Mouse (Mus musculus): ENCODE measurements at regions not wholly inside any gene's neighbourhood (a gene's known extent, or its start where the extent isn't known, plus 50 kb on each side); places are given as distances from the start of the nearest gene placed in this dataset.

DNA sequence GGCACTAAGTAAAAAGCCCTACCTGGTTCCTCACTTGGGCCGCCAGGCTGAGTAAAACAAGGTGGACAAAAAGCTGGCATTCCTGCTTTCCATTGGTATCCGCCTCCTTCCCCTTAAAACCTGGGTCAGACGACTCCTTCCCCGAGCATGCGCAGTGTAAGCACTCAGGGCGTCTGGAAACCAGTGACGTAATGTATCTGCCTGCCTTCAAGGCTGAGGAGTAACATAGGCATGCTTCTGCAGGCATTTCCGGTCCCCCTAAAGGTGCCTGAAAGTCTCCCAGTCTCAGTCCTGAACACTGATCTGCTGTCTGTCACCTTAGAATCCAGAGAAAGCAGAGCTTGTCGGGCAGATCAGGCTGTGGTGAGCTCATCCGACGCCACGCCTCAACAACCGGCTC lies 140.7 kb downstream of the Cd24a start:
- DNase-seq, result no peak

DNA sequence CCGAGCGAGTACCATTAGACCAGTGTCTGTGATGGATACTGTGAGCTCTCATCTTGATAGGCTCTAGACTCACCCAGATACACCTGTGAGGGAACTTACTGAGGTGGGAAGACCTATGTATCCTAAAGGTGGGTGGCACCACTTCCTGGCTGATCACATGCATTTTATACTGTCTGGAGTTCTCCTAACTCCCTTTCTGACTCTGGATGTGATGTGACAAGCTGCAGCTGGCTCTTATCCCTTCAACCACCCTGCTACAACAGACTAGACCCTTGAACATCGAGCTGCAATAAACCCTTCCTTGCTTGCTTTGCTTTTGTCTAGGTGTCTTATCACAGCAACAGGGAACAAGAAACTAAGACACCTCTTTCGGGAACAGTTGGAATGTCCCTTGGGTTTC lies 143.3 kb downstream of the Cd24a start:
- no peak for DNase-seq

DNA sequence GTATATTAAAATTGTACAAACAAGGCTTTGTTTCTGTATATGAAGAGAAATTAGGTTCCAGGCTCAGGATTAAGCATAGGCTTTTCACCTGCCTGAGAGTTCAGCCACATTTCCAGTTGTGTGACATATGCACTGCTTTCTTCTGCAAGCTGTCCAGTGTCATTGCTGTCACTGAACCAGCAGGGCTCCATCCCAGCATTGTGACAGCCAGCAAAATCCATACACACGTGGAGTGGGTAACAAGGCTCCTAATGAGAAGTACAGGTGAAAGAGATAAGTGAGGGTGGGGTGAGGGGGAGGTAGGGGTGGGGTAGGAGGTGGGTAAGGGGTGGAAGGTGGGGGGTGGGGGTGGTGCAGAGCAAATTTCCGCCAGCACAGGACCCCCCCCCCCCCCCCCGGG lies 144.1 kb downstream of the Cd24a start:
- no peak for DNase-seq

DNA sequence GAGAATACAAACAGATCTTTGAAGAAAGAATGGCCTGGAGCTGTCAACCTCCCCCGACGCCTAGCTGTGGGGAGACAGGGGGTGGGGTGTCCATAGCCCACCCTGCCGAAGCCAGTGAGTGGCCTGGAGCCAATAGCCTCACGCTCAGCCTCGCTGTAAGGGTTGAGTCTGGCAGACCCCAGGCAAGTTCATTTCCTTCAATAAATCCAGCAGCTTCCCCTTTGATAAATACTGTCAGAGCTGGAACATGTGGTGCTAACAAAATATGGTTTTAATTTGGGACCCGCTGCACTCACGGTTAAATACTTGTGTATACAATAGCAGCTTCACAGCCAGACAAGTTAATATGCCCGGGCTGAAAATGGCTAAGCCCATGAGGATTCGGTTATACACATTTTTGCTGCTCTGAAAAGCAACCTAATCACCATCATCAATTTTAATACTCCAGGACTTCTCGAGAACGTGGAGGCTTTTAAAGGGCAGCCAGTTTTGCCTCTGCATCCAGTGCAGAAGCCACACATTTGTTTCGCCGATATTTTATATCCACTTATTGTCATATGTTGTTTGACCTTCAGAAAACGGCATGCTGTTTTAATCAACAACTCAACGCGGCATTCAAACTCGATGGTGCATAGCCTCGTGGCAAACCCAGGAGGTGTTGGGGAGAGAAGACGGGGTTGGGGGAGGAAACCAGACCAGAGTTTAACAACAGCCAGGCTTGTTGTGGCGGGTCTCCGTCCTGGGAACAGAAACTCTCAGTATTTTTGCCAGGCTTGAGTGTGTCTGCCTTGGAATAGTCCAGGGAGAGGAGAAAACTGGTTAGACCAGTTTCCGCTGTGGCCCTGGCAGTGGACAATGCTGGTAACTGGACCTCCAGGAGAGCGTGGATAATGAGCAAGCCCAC lies 144.9 kb downstream of the Cd24a start:
- DNase-seq, result peak; percentile 10

DNA sequence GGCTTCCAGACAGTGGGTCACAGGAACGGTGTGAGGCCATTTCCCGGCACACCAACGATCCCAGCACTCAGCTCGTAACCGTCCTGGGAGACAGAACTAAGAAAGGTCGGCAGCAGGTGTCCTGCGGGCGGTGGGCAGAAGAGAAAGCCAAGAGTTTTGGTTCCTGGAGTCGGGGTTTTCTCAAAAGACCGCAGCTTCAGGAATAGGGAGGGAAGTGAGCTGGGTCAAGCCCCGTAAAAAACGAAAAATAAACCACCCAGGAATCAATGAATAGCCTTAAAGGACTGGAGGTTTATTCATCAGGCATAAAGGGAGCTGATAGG lies 145.5 kb downstream of the Cd24a start:
- DNase-seq, result no peak

DNA sequence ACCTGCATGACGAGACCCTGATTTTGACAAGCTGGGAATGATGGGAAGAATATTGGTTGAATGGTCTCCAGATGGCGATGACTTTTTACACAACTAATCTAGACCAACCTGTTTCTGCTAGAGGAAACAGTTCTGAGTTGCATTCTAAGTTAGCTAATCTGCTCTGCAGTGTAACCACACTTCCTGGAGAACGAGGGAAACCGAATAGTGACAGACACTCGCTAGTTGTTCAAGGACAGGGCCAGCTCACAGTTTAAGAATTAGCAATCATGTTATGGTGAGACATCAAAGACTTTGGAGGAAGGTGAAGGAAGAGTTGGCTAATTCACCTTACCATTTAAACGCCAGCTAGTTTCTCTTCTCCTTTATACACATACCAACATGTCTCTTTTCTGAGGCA lies 149.7 kb downstream of the Cd24a start:
- no peak for DNase-seq

DNA sequence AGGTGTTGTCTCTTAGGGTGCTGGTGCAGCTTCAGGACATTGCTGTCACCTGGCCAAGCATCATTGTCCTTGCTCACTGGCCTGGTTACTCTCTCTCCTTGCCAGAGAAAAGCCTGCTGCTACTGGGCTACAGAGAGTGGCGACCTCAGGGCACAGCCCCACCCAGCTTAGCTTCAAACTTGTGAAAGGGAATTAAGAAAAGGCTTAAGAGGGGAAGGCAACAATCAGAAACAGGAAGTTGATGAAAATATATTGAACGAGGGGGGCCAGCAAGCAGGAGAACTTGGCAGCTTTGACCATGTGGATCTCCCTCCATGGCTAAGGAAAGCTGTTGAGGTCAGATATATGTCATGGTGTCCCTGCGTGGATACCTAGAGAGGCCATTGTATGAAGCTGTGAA lies 151.1 kb downstream of the Cd24a start:
- no peak for DNase-seq

DNA sequence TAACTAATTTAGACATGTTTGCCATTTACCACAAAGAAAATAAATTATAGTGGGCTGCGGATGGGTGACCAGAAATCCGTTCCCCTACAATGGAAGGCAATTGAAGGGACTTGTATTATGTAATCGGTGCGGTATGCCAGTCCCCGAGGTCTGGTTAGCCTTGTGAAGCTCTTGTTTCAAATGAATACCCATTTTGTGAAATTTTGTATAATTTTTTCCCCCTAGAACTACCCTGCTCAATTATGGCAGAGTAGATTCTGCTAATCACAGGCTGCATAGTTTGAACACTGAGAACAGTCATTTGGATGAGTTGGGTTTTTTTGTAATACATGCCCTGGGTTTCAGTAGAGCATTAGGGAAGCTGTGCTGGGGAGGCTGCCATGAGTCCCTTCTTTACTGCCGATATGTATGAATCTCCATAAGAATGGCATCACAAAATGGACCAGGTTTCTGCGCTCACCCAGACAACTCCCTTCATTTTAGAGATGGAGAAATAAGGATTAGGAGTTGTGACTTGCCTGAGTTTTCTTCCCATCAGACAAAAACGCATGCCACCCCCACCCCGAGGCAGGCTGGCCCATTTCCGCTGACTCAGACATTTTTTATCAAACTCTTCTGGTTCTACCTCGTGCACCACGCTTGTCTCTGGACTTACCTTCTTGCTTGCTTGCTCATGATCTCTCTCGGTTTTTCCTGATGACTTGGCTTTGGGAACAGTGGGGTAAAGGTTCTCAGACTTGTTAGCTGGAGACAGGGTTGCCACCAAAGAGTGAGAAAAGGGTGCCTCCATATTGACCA lies 155.7 kb downstream of the Cd24a start:
- DNase-seq, result no peak

DNA sequence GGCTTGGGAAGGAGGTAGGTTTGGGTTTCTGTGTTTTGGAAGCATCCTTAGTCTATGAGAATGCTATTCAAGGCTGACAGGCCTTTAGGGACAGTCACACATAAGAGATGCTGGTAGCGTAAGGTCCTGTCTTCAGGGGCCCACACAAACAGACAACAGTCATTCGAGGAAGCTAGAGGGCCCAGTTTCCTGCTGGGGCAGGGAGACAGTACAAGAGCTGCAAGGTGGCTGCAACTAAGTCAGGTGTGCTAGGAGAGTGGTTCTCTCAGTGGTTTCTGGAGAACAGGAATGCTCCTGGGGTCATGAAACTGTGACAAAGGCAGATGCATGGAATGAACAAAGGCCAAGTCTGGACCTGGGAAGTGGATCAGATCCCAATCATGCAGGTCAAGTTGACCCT lies 161.1 kb downstream of the Cd24a start:
- DNase-seq, result no peak

DNA sequence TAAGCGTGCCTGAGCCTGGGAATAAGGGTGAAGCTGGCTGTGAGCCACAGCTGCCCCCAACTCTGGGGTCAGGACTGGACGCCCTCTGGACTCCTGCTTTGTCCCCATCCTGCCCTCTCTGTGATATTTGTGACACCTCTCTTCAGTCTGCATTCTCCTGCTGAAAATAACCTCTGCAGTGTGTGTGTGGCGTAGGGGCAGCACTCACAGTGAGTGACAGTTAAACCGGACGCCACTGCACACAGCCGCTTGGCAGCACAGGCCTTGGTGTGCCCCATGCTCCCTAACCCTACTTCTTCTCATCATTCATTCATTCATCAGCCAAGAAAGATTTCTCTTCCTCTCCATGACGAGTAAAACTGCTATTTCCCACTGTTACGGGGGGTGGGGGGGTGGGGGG lies 161.6 kb downstream of the Cd24a start:
- no peak for DNase-seq

DNA sequence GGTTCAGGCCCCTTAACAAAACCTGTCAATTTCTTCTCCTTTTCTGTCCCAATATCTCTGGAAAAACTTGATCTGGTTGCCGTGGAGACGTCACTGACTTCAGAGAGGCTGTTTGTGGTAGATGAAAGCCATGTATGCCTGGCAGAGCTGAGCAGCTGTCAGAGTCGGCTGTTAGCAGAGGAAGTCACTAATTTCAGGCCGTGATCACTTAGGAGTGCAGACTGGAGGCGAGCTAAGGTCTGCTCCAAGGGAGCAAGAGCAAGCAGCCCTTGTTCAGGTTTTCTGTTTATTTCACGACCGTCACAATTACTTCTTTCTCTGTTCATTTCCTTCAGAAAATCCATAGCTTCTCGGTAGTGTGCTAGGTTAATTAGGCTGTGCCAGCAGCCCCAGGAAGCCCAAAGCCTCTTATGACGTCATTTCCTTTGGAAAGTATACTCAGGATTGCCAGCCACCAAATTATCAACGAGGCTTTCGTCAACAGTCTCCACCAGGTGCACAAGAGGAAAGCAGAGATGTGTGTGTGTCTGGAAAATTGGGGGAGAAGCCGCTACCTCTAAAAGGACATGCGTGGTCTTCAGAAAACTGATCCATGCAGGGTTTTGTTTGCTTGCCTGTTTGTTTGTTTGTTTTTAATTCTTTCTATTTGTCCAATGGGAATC lies 161.2 kb downstream of the Qrsl1 start:
- DNase-seq, result no peak

DNA sequence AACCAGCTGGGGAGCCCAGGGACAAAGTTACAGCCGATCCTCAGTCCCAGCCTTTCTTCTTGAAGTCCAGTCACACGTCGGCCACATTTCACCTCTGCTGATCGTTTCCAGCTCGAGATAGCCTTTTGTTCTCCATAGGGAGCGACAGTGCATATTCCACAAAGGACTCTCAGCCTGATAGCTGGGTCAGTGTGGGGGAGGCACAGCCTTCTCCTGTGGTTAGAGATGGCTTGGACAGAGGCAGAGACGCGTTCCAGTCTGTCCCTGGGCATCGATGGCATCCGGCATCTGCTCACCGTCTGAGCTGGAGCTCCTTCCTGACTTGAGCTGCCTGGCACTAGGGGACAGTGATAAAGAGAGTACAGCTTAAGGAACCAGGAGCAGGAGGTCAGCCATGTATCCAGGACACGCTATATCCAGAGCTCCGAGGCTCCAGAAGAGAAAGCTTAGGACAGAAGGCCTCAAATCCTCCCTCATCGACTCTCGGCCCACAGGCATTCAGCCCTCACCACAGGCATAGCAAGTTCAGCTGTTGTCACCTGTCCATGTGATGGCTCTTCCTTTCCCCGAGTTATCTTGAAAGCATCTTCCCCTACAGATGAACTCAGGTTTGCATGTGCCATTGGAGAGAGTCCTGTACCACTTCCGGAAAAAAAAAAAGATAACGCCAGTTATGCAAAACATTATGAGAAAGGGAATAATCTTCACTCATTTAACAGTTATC lies 160.0 kb downstream of the Qrsl1 start:
- DNase-seq, result no peak

DNA sequence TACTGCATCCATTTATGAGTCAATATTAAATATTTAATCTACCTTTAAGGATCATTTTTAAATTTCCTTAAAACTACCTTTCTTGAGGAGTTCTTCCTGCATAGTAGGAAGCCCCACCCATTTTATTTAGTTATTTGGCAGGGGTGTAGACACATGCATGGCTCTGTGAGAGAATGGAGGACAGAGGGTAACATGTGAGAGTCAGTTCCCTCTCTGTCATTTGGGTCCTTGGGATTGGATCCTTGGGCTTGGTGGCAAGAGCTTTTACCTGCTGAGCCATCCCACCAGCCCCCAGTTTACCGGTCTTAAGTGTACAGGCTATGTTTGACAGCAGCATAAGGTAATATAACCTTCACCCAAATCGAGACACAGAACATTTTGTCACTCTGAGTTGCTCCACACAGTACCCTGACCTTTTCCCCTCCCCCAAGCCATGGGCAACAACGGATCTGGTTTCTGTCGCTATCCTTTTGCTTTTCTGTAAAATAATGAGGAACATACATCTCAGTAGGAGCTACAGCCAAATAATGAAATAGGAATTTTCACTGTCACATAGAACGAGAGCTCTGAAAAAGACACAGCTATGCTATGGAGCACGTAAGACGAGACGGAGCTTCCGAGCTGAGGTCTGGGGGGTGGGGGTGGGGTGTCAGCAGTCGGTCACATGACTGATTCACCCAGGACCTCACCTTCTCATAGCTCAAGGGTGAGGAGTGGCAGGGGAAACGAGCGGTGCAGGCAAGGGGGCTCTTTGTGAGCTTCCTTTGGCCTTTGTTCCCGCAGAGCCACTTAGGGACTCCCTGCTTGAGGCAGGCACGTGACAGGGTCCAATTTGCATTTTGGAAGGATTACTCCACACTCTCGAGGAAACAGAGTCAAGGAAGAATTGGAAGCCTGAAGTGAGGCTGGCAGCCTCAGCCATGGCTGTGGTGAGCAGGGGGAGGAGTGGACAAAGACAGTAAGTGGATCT lies 159.2 kb downstream of the Qrsl1 start:
- no peak for DNase-seq

DNA sequence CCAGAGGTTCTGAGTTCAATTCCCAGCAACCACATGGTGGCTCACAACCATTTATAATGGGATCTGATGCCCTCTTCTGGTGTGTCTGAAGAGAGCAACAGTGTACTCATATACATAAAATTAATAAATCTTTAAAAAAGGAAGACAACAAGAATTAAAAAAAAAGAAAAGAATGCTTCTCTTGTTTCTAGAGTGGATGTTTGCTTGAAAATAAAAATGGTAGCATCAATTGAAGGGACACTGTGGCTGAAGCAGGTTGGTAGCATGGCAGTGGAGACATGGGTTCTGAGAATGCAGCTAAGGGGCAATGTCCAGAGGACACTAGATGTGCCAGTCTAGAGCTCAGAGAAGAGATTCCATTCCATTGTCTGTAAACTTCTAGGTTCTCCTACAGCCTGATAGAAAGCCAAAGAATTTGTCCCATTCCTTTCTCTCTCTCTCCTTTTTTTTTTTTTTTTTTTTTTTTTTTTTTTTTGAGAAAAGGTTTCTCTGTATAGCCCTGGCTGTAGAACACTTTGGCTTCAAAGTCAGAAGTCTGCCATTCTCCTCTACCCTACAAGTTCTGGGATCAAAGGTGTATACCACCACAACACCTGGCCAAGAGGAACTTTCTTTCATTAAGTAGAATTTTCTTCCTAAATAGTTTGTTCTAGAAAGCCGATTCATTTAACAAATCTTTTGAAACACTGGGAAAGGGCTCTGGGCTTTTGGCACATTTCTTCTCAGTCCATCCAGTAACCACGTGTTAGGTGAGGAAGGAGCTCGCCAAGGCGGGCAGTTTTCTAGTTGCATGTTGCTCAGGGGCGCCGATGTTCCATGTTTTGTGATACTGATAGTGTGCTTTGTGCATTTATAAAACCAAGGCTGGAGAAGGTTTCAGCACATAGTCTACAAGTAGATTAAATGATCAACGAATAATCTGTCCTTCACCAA lies 158.1 kb downstream of the Qrsl1 start:
- DNase-seq, result no peak

DNA sequence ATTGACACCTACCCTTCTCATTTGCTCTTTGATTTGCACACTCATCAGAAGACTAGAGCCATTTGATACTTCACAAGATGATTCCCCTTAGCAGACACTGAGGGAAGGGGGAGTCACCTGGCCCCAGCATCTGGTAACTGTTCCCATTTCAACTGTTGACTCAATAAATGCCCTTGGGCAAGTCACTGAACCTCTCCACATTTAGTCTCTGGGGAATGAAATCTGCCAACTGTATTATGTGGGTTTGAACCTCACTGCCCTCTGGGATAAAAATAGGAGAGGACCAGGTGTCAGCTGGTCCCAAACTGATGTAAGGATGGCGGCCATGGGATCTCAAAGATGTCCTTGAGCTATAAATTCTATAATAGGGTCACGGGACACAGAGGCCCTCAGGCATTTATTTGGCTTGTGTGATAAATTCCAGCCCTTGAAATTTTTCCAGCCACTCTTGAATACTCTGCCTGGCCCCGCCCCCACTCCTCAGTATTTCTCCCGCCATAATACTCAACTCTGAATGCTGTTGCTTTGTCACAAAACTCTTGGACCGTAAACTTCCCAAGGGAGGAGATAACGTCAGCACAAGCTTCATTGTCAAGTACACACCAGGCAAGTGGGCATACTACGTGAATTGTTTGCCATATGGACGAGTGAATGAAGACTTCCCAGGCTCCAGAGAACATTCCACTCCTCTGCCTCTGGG lies 155.5 kb downstream of the Qrsl1 start:
- DNase-seq, result no peak

DNA sequence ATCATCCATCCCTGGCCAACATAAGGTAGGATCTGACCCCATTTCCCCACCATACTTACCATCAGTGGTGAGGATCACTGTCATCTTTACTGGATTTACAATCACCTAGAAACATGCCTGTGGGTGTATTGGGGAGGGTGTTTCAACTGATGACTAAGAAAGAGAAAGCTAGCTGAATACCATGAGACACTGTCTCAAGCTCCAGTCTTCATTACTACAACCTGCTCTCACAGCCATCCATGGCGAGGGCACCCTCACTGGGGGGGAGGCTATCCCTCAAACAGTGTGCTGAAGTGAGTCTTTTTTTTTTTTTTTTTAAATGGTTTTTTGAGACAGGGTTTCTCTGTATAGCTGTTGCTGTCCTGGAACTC lies 154.9 kb downstream of the Qrsl1 start:
- no peak for DNase-seq

DNA sequence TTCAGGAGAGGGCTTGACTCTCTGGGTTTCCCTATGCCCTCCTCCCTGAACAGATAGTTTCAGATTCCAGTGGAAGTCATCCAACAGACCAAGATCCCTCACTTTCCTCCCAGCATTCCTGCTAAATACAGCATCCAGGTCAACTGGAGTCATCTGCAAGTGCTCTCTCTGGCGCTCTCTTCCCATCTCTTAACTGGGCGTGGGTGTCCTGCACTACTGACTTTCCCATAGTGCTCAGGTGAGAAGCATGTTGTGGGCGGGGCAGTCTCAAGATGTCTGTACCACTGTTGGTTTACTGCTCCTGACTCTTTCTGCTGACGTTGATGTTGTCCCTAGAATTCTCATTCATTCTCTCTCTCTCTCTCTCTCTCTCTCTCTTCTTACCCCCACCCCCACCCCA lies 154.0 kb downstream of the Qrsl1 start:
- no peak for DNase-seq

DNA sequence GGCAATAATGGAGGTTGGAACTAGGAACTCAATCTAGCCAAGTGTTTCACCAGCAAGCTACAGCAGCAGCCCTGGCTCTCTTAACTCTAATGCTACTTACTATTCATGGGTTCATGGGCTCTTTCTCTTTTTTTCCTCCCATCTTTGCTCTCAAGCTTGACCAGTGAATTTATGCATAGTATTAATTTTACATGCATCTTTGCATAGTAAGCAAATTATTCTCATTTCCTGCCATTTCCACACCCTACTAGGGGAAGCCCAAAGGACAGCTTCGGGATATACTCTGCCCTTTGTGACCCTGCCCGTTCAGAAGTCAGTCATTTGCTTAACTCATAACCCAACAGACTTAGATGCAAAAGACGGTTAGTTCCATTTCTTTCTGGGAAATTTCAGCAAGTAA lies 153.2 kb downstream of the Qrsl1 start:
- no peak for DNase-seq

DNA sequence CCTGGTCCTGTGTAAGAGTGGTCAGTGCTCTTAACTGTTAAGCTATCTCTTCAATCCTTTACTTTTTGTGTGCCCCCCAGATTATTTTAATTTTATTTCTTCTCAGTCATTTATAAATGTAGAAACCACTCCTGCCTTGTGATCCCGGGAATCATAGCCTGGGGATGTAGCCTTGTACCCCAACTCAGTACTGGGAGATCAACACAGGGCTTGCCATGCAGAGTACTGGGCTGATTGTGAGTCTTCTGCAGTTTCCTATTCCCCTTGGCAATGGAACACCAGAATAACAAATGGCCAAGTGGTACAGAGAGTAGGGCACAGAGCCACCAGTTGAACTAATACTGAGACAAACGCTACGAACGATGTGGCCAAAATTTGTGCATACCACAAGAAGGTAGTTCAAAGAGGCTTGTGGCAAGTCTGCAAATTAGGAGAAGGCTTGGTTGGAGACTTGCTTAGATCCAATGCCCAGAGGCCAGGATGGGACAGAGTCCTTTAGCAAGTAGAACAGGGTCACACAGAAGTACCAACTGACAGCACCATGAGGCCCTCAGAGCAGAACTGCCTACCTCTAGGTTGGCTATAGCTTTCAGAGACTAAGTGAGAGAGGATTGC lies 151.9 kb downstream of the Qrsl1 start:
- no peak for DNase-seq

Data from gastrocnemius, postnatal 10 days (tissue).